Mouse (Mus musculus): ENCODE measurements around the gene Arhgef16. TPM values are rescaled to one million over a fixed set of nuclear protein-coding genes. Genes with fewer than 3 reads are reported as not detected.

The Arhgef16 gene
- total RNA-seq, 1 experiment, result 4.2 TPM

DNA sequence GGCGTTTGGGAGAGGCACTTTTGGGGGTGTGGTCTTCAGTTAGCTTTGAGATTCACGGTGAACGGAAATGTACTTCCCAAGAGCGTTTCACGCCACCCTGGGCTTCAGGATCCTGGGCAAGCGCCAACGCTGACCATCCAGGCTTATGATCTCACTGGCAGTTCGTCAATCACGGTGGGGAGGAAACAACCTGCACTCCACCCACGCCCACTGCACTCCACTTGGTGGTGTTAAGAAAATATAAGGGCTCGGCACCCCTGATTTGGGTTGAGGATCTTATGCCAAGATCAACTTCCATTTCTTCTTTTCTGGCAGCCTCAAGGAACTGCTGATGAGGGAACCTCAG lies 12.1 kb upstream of the Arhgef16 start:
- no peak overlapping the region for H3K27ac ChIP-seq (ENCODE audit: insufficient read depth, low read depth, low read length, poor library complexity, severe bottlenecking)
- no peaks in the 10 kb centered on the region for H3K36me3 ChIP-seq (ENCODE audit: control insufficient read depth, insufficient read depth, low read length, poor library complexity, severe bottlenecking)
- no peak for DNase-seq (ENCODE audit: low read depth, low spot score)
- TF ChIP-seq CHD2 (IDR thresholded peaks at IDR 0.05; ENCODE audit: low read depth, low read length), result no peak
- no peak for TF ChIP-seq ZC3H11A (IDR thresholded peaks at IDR 0.05; ENCODE audit: borderline replicate concordance, low read depth, low read length)
- no peak for TF ChIP-seq ZNF384 (IDR thresholded peaks at IDR 0.05; ENCODE audit: low read depth, low read length)
- no peak for TF ChIP-seq HCFC1 (IDR thresholded peaks at IDR 0.05; ENCODE audit: borderline replicate concordance, insufficient read depth, low read length)
- TF ChIP-seq MAFK (IDR thresholded peaks at IDR 0.05; ENCODE audit: insufficient read depth, low read depth, low read length), result no peak
- H3K4me1 ChIP-seq (ENCODE audit: control insufficient read depth in 2 of 2, insufficient read depth in 2 of 2, low read length in 2 of 2, poor library complexity in 1 of 2), result no peaks in the 10 kb centered on the region
- H3K9ac ChIP-seq (ENCODE audit: insufficient read depth, low read depth, low read length, poor library complexity, severe bottlenecking), result no peak overlapping the region
- in situ Hi-C loops (cut with MboI; ENCODE audit: low sequenced_read_pairs in 2 of 2, unreplicated experiment in 2 of 2), result no loop called here
- H3K4me3 ChIP-seq (ENCODE audit: insufficient read depth in 1 of 2, low read depth in 1 of 2, low read length in 2 of 2, poor library complexity in 1 of 2, severe bottlenecking in 1 of 2), result no peak overlapping the region
- no peaks in the 10 kb centered on the region for H3K9me3 ChIP-seq (ENCODE audit: control insufficient read depth, insufficient read depth, low read depth, low read length)

DNA sequence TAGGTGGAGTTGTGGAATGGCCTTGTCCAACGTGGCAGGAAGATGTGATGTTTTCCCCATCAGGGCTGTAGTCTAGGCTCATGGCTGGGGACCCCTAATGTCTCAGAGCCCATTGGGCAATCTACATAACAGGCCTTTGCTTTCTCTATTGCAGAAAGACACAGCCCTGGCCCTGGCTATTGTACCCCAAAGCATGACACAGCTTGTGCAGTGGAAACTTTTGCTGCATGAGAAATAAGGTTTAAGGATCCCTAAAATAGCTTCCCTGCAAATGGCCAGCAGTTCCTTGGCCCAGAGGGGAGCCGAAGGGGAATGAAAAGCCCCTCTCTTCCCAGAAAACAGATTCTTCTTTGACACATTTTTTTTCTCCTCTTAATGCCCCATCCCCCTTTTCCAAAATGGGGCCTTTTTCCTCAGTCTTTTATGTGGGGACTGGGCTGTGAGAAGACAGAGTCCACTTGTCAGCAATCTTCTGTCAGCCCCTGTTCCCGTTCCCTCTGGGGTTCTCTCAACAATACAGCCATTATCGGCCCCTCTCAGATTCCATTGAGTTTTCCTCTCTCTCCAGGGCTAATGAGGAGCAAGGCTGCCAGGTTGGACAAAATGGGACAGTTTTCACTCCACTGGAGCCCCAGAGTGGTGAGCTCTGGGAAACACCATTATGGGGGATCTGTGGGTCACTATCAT lies 11.6 kb upstream of the Arhgef16 start:
- in situ Hi-C loops (cut with MboI; ENCODE audit: low sequenced_read_pairs in 2 of 2, unreplicated experiment in 2 of 2), result no loop called here
- TF ChIP-seq CHD2 (IDR thresholded peaks at IDR 0.05; ENCODE audit: low read depth, low read length) (no peak), ZC3H11A (IDR thresholded peaks at IDR 0.05; ENCODE audit: borderline replicate concordance, low read depth, low read length) (no peak), MAFK (IDR thresholded peaks at IDR 0.05; ENCODE audit: insufficient read depth, low read depth, low read length) (no peak), HCFC1 (IDR thresholded peaks at IDR 0.05; ENCODE audit: borderline replicate concordance, insufficient read depth, low read length) (no peak), ZNF384 (IDR thresholded peaks at IDR 0.05; ENCODE audit: low read depth, low read length) (no peak)
- H3K27ac ChIP-seq (ENCODE audit: insufficient read depth, low read depth, low read length, poor library complexity, severe bottlenecking), result no peak overlapping the region

DNA sequence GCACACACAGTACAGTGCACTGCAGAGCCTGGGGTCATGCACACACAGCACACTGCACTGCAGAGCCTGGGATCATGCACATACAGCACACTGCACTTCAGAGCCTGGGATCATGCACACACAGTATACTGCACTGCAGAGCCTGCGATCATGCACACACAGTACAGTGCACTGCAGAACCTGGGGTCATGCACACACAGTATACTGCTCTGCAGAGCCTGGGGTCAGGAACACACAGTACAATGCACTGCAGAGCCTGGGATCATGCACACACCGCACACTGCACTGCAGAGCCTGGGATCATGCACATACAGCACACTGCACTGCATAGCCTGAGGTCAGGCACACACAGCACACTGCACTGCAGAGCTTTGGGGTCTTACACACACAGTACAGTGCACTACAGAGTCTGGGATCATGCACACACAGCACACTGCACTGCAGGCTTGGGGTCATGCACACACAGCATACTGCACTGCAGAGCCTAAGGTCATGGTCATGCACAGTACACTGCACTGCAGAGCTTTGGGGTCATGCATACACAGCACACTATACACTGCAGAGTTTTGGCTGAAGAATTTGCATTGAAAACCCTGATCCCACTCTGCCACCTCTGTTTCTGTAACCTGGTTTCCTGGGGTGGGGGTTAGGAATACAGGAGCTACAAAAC lies 10.8 kb upstream of the Arhgef16 start:
- H3K4me3 ChIP-seq (ENCODE audit: insufficient read depth in 1 of 2, low read depth in 1 of 2, low read length in 2 of 2, poor library complexity in 1 of 2, severe bottlenecking in 1 of 2), result no peak overlapping the region
- no peak overlapping the region for H3K27ac ChIP-seq (ENCODE audit: insufficient read depth, low read depth, low read length, poor library complexity, severe bottlenecking)
- H3K36me3 ChIP-seq (ENCODE audit: control insufficient read depth, insufficient read depth, low read length, poor library complexity, severe bottlenecking), result no peaks in the 10 kb centered on the region
- H3K9ac ChIP-seq (ENCODE audit: insufficient read depth, low read depth, low read length, poor library complexity, severe bottlenecking), result no peak overlapping the region
- no peak for DNase-seq (ENCODE audit: low read depth, low spot score)
- H3K4me1 ChIP-seq (ENCODE audit: control insufficient read depth in 2 of 2, insufficient read depth in 2 of 2, low read length in 2 of 2, poor library complexity in 1 of 2), result no peaks in the 10 kb centered on the region
- H3K9me3 ChIP-seq (ENCODE audit: control insufficient read depth, insufficient read depth, low read depth, low read length), result no peaks in the 10 kb centered on the region
- TF ChIP-seq ZNF384 (IDR thresholded peaks at IDR 0.05; ENCODE audit: low read depth, low read length) (no peak), HCFC1 (IDR thresholded peaks at IDR 0.05; ENCODE audit: borderline replicate concordance, insufficient read depth, low read length) (no peak), MAFK (IDR thresholded peaks at IDR 0.05; ENCODE audit: insufficient read depth, low read depth, low read length) (no peak)
- in situ Hi-C loops (cut with MboI; ENCODE audit: low sequenced_read_pairs in 2 of 2, unreplicated experiment in 2 of 2), result no loop called here

More for the DNA sequence above, 11.6 kb upstream of the Arhgef16 start:
- Histone ChIP-seq H3K36me3 (ENCODE audit: control insufficient read depth, insufficient read depth, low read length, poor library complexity, severe bottlenecking) (no peaks in the 10 kb centered on the region), H3K9ac (ENCODE audit: insufficient read depth, low read depth, low read length, poor library complexity, severe bottlenecking) (no peak overlapping the region), H3K4me1 (ENCODE audit: control insufficient read depth in 2 of 2, insufficient read depth in 2 of 2, low read length in 2 of 2, poor library complexity in 1 of 2) (no peaks in the 10 kb centered on the region), H3K9me3 (ENCODE audit: control insufficient read depth, insufficient read depth, low read depth, low read length) (no peaks in the 10 kb centered on the region), H3K4me3 (ENCODE audit: insufficient read depth in 1 of 2, low read depth in 1 of 2, low read length in 2 of 2, poor library complexity in 1 of 2, severe bottlenecking in 1 of 2) (no peak overlapping the region)
- no peak for DNase-seq (ENCODE audit: low read depth, low spot score)

DNA sequence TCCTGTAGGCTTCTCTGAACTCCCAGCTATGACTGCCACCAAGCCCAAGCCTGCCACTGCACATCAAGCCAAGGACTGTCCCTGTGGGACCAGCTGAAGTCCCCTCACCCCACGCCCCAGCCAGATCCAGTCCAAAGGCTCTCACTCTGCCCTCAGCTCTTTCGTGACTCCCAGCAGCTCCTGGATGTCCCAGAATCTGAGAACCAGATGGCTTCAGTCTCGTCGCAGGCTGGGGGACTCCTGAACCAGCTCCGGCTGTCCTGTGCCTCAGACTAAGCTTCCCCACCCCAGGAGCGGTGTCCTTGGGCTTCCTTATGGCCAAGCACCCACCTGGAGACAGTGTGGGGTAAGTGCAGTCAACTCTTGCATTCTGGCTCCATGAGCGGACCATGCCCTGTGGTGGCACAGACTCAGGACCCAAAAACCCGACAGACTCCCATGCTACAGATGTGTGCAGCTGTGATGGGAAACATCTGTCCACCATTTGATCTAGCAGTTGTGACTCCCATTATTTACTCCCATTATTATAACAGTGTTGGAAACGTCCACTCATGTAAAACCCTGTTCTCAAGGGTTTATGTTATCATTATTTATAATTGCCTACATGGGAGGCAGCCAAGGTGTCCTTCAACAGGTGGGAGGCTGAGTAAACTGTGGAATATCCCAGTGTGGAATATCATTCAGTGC lies 9.2 kb upstream of the Arhgef16 start:
- DNase-seq (ENCODE audit: low read depth, low spot score), result no peak
- Histone ChIP-seq H3K9ac (ENCODE audit: insufficient read depth, low read depth, low read length, poor library complexity, severe bottlenecking) (no peak overlapping the region), H3K4me1 (ENCODE audit: control insufficient read depth in 2 of 2, insufficient read depth in 2 of 2, low read length in 2 of 2, poor library complexity in 1 of 2) (no peaks in the 10 kb centered on the region), H3K27ac (ENCODE audit: insufficient read depth, low read depth, low read length, poor library complexity, severe bottlenecking) (no peak overlapping the region), H3K4me3 (ENCODE audit: insufficient read depth in 1 of 2, low read depth in 1 of 2, low read length in 2 of 2, poor library complexity in 1 of 2, severe bottlenecking in 1 of 2) (no peak overlapping the region), H3K9me3 (ENCODE audit: control insufficient read depth, insufficient read depth, low read depth, low read length) (no peaks in the 10 kb centered on the region), H3K36me3 (ENCODE audit: control insufficient read depth, insufficient read depth, low read length, poor library complexity, severe bottlenecking) (no peaks in the 10 kb centered on the region)
- TF ChIP-seq ZNF384 (IDR thresholded peaks at IDR 0.05; ENCODE audit: low read depth, low read length) (no peak), CHD2 (IDR thresholded peaks at IDR 0.05; ENCODE audit: low read depth, low read length) (no peak), MAFK (IDR thresholded peaks at IDR 0.05; ENCODE audit: insufficient read depth, low read depth, low read length) (no peak), HCFC1 (IDR thresholded peaks at IDR 0.05; ENCODE audit: borderline replicate concordance, insufficient read depth, low read length) (no peak), ZC3H11A (IDR thresholded peaks at IDR 0.05; ENCODE audit: borderline replicate concordance, low read depth, low read length) (no peak)
- in situ Hi-C loops (cut with MboI; ENCODE audit: low sequenced_read_pairs in 2 of 2, unreplicated experiment in 2 of 2), result no loop called here
